ENCODE assay signal across 9 mouse cellular contexts in the genomic region with DNA sequence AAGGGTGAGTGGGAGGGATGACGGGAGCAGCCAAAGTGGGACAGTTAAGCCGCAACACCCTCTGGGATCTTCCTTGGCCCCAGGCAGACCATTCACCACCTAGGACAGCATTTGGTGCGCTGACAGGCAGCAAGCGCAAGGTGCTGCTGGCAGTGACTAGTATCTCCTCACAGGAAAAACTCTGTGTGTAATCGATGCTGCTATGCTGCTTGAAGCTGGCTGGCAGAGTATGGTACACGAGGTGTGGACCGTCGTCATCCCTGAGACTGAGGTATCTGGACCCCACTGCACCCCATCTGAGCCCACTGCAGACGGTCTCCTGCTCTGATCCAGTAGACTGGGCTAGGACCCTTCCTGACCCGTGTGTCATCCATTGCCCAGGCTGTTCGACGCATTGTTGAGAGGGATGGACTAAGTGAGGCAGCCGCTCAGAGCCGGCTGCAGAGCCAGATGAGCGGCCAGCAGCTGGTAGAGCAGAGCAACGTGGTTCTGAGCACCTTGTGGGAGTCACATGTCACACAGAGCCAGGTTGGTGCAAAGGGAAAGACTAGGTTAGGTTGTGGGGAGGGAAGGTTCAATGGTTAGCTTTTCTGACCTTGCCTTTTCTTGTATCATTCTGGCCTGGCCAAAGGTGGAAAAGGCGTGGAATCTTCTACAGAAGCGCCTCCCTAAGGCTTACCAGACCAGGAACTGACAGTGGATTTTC. TPM values are rescaled to one million over a fixed set of nuclear protein-coding genes. Genes with fewer than 3 reads are reported as not detected.
A peak's percentile ranks its signal among the peaks of the same experiment; 100 is the strongest.
DNase-seq lines count a peak whose midpoint lies in the region; ATAC-seq and TF ChIP-seq lines count a peak whose summit lies in the region.
"Had no signal": no experiment of that assay in that cellular context is flagged by ENCODE, and none has a peak within 500 bp of the region (broad histone marks: within the 10 kb centered on the region; RNA-seq: fewer than 3 reads in every experiment).

No protein-coding gene starts in this region.

- TF ChIP-seq CTCF in heart, adult 2 months (IDR thresholded peaks at IDR 0.05): no peak

- H3K27me3 ChIP-seq in heart, adult 2 months (ENCODE audit: control insufficient read depth, insufficient read depth, low read length): no peaks in the 10 kb centered on the region
- peaks cover 12% of the 10 kb centered on the region for H3K27me3 ChIP-seq in embryonic facial prominence, embryonic 10.5 days (replicated peaks; ENCODE audit: low read depth, poor library complexity, severe bottlenecking)
- peaks cover 1% of the 10 kb centered on the region; the same call in 1 of the 2 replicates for H3K27me3 ChIP-seq in hindbrain, embryonic 16.5 days (replicated peaks; ENCODE audit: control insufficient read depth, insufficient read depth, low read length)
- H3K27me3 ChIP-seq in midbrain, embryonic 11.5 days (ENCODE audit: control insufficient read depth, insufficient read depth, low read length): peaks cover 8% of the 10 kb centered on the region

- 93% methylated on average over 18 of the region's 18 CpGs for WGBS in heart, adult 2 months
- 92% methylated on average over 18 of the region's 18 CpGs for WGBS in embryonic facial prominence, embryonic 10.5 days
- 93% methylated on average over 18 of the region's 18 CpGs for WGBS in hindbrain, embryonic 16.5 days
- WGBS in midbrain, embryonic 11.5 days: 90% methylated on average over 18 of the region's 18 CpGs

- H3K36me3 ChIP-seq in heart, adult 2 months (ENCODE audit: control insufficient read depth, insufficient read depth, low read length): no peaks in the 10 kb centered on the region
- peaks cover 45% of the 10 kb centered on the region for H3K36me3 ChIP-seq in embryonic facial prominence, embryonic 10.5 days (replicated peaks)
- peaks cover 21% of the 10 kb centered on the region for H3K36me3 ChIP-seq in hindbrain, embryonic 16.5 days (ENCODE audit: control insufficient read depth, insufficient read depth, low read length)
- peaks cover 5% of the 10 kb centered on the region for H3K36me3 ChIP-seq in midbrain, embryonic 11.5 days (ENCODE audit: control insufficient read depth, insufficient read depth, low read length)

- no peak overlapping the region for H3K4me3 ChIP-seq in heart, adult 2 months
- H3K4me3 ChIP-seq in embryonic facial prominence, embryonic 10.5 days: peak overlapping the region; percentile 78
- no peak overlapping the region for H3K4me3 ChIP-seq in hindbrain, embryonic 16.5 days (ENCODE audit: low read length)
- no peak overlapping the region for H3K4me3 ChIP-seq in midbrain, embryonic 11.5 days (ENCODE audit: low read depth, low read length)

- H3K27ac ChIP-seq in heart, adult 2 months: peak overlapping the region; percentile 91; the same call in 1 of the 2 replicates
- H3K27ac ChIP-seq in embryonic facial prominence, embryonic 10.5 days (replicated peaks): no peak overlapping the region; the same call in 1 of the 2 replicates
- peak overlapping the region; percentile 86; the same call in 1 of the 2 replicates for H3K27ac ChIP-seq in hindbrain, embryonic 16.5 days (ENCODE audit: low read depth, low read length)
- H3K27ac ChIP-seq in midbrain, embryonic 11.5 days (ENCODE audit: low read depth, low read length): no peak overlapping the region

- no peak overlapping the region for H3K4me2 ChIP-seq in hindbrain, embryonic 16.5 days (ENCODE audit: low read length)
- H3K4me2 ChIP-seq in midbrain, embryonic 11.5 days: no peak overlapping the region

- H3K9ac ChIP-seq in heart, adult 2 months (ENCODE audit: low read depth, low read length): no peak overlapping the region
- H3K9ac ChIP-seq in hindbrain, embryonic 16.5 days (ENCODE audit: low read depth, low read length): no peak overlapping the region
- no peak overlapping the region for H3K9ac ChIP-seq in midbrain, embryonic 11.5 days (ENCODE audit: low read length)

- intact Hi-C loops in heart, adult 2 months (cut with DNase I): loop anchor here (2.0 to 5.0 kb wide), 2 partner anchors 33 to 357 kb away; partner anchors contain the start of genes Retreg3, Rpl27 and Tubg1
- intact Hi-C loops in heart, postnatal 10 days (cut with DNase I): no loop called here

- no peak for TF ChIP-seq EP300 in heart, adult 2 months (IDR thresholded peaks at IDR 0.05; ENCODE audit: insufficient read depth, low read depth, low read length)

- H3K4me1 ChIP-seq in heart, adult 2 months (ENCODE audit: control insufficient read depth, insufficient read depth, low read length): peaks cover 14% of the 10 kb centered on the region
- H3K4me1 ChIP-seq in embryonic facial prominence, embryonic 10.5 days: peaks cover 58% of the 10 kb centered on the region
- peaks cover 35% of the 10 kb centered on the region for H3K4me1 ChIP-seq in hindbrain, embryonic 16.5 days (ENCODE audit: control insufficient read depth, insufficient read depth, low read depth, low read length)
- peaks cover 25% of the 10 kb centered on the region for H3K4me1 ChIP-seq in midbrain, embryonic 11.5 days (ENCODE audit: control insufficient read depth, insufficient read depth, low read length)

- no peak for TF ChIP-seq POLR2A in heart, adult 2 months (IDR thresholded peaks at IDR 0.05; ENCODE audit: insufficient read depth, low read depth, low read length)

- no peak for DNase-seq in heart, adult 2 months
- no peak for DNase-seq in heart, postnatal 10 days
- peak; percentile 6 for DNase-seq in embryonic facial prominence, embryonic 10.5 days (ENCODE audit: low spot score)
- peak; percentile 28 for DNase-seq in midbrain, embryonic 11.5 days (ENCODE audit: low spot score, missing footprints)
- no peak for DNase-seq in gastrocnemius, postnatal 10 days
- DNase-seq in embryo, embryonic 11 days: no peak

- H3K79me2 ChIP-seq in heart, adult 2 months (replicated peaks; ENCODE audit: control insufficient read depth, insufficient read depth, low read length): no peaks in the 10 kb centered on the region

- ATAC-seq in hindbrain, embryonic 16.5 days: no peak
- ATAC-seq in midbrain, embryonic 11.5 days (ENCODE audit: low FRiP score): no peak
- ATAC-seq in erythroid progenitor cell, adult 5-6 weeks (replicated peaks; ENCODE audit: low FRiP score, poor library complexity, severe bottlenecking): no peak

- H3K9me3 ChIP-seq in embryonic facial prominence, embryonic 10.5 days: no peaks in the 10 kb centered on the region
- no peaks in the 10 kb centered on the region for H3K9me3 ChIP-seq in hindbrain, embryonic 16.5 days (ENCODE audit: control insufficient read depth, low read length)
- H3K9me3 ChIP-seq in midbrain, embryonic 11.5 days (ENCODE audit: control insufficient read depth, low read length): no peaks in the 10 kb centered on the region

RNA-seq across cellular contexts. Expression of gene Mlx, which starts 1.3 kb away (rescaled TPM):
- total RNA-seq in heart, adult 2 months (2021): 10 to 100 TPM; 18.1 to 21.3 TPM
- 23.0 and 45.2 TPM in 2 replicates for polyA plus RNA-seq in heart, adult 2 months (2012; rRNA removed)
- total RNA-seq in heart, postnatal 10 days (2021): 10 to 100 TPM; 14.1 to 18.1 TPM
- 40.6 and 41.0 TPM in 2 replicates for polyA plus RNA-seq in embryonic facial prominence, embryonic 10.5 days (2016; fragmentation: Nextera tagmentation; extraction: Ambion mirVana)
- 91.5 and 101 TPM in 2 replicates for polyA plus RNA-seq in hindbrain, embryonic 16.5 days (2015; fragmentation: Nextera tagmentation; extraction: Ambion mirVana)
- polyA plus RNA-seq in midbrain, embryonic 11.5 days (2014; fragmentation: Nextera tagmentation; extraction: Ambion mirVana): 38.0 and 47.0 TPM in 2 replicates
- 36.0 and 43.6 TPM in 2 replicates for total RNA-seq in erythroid progenitor cell, adult 5-6 weeks (2015; ENCODE audit: low replicate concordance)
- 16.8 and 26.4 TPM in 2 replicates for total RNA-seq in erythroid progenitor cell, adult 5-6 weeks (2017; ENCODE audit: low replicate concordance)
- total RNA-seq in gastrocnemius, postnatal 10 days (2021): 10 to 100 TPM; 10.7 to 12.2 TPM

RNA-seq across cellular contexts. Expression of gene Coasy, which starts 3.4 kb away (rescaled TPM):
- total RNA-seq in heart, adult 2 months (2021): 10 to 100 TPM; 15.8 to 17.5 TPM
- 22.1 and 24.6 TPM in 2 replicates for polyA plus RNA-seq in heart, adult 2 months (2012; rRNA removed)
- 10 to 100 TPM; 18.7 to 21.4 TPM for total RNA-seq in heart, postnatal 10 days (2021)
- polyA plus RNA-seq in embryonic facial prominence, embryonic 10.5 days (2016; fragmentation: Nextera tagmentation; extraction: Ambion mirVana): 48.7 and 51.1 TPM in 2 replicates
- polyA plus RNA-seq in hindbrain, embryonic 16.5 days (2015; fragmentation: Nextera tagmentation; extraction: Ambion mirVana): 42.5 and 45.9 TPM in 2 replicates
- polyA plus RNA-seq in midbrain, embryonic 11.5 days (2014; fragmentation: Nextera tagmentation; extraction: Ambion mirVana): 53.2 and 53.3 TPM in 2 replicates
- 2.5 and 3.8 TPM in 2 replicates for total RNA-seq in erythroid progenitor cell, adult 5-6 weeks (2015; ENCODE audit: low replicate concordance)
- 1.7 and 6.8 TPM in 2 replicates for total RNA-seq in erythroid progenitor cell, adult 5-6 weeks (2017; ENCODE audit: low replicate concordance)
- total RNA-seq in gastrocnemius, postnatal 10 days (2021): 10 to 100 TPM; 10.7 to 11.7 TPM

RNA-seq across cellular contexts. Expression of gene Hsd17b1, which starts 7.6 kb away (rescaled TPM):
- total RNA-seq in heart, adult 2 months (2021): under 1 TPM; 0.47 to 0.70 TPM
- polyA plus RNA-seq in heart, adult 2 months (2012; rRNA removed): 0.32 and 0.55 TPM in 2 replicates
- under 1 TPM in 1 of 2 experiments, not detected in 1; 0.45 TPM for total RNA-seq in heart, postnatal 10 days (2021)
- 0.21 TPM in 1 of 2 replicates, not detected in the other for polyA plus RNA-seq in embryonic facial prominence, embryonic 10.5 days (2016; fragmentation: Nextera tagmentation; extraction: Ambion mirVana)
- 0.26 and 0.50 TPM in 2 replicates for polyA plus RNA-seq in hindbrain, embryonic 16.5 days (2015; fragmentation: Nextera tagmentation; extraction: Ambion mirVana)
- polyA plus RNA-seq in midbrain, embryonic 11.5 days (2014; fragmentation: Nextera tagmentation; extraction: Ambion mirVana): 0.10 TPM in 1 of 2 replicates, not detected in the other
- total RNA-seq in erythroid progenitor cell, adult 5-6 weeks (2015; ENCODE audit: low replicate concordance): 2.2 TPM in 1 of 2 replicates, not detected in the other
- total RNA-seq in erythroid progenitor cell, adult 5-6 weeks (2017; ENCODE audit: low replicate concordance): 0.26 TPM in 1 of 2 replicates, not detected in the other
- total RNA-seq in gastrocnemius, postnatal 10 days (2021): under 1 TPM; 0.23 to 0.25 TPM
- polyA plus RNA-seq: neural tube, embryonic 11.5 days had no signal

RNA-seq across cellular contexts. Expression of gene Psmc3ip, which starts 9.5 kb away (rescaled TPM):
- 1 to 10 TPM; 1.6 to 2.7 TPM for total RNA-seq in heart, adult 2 months (2021)
- polyA plus RNA-seq in heart, adult 2 months (2012; rRNA removed): 1.1 and 1.3 TPM in 2 replicates
- 1 to 10 TPM; 5.0 to 5.6 TPM for total RNA-seq in heart, postnatal 10 days (2021)
- 69.5 and 72.3 TPM in 2 replicates for polyA plus RNA-seq in embryonic facial prominence, embryonic 10.5 days (2016; fragmentation: Nextera tagmentation; extraction: Ambion mirVana)
- 17.9 and 19.0 TPM in 2 replicates for polyA plus RNA-seq in hindbrain, embryonic 16.5 days (2015; fragmentation: Nextera tagmentation; extraction: Ambion mirVana)
- polyA plus RNA-seq in midbrain, embryonic 11.5 days (2014; fragmentation: Nextera tagmentation; extraction: Ambion mirVana): 57.0 and 64.8 TPM in 2 replicates
- 5.9 and 7.9 TPM in 2 replicates for total RNA-seq in erythroid progenitor cell, adult 5-6 weeks (2015; ENCODE audit: low replicate concordance)
- 13.2 and 29.0 TPM in 2 replicates for total RNA-seq in erythroid progenitor cell, adult 5-6 weeks (2017; ENCODE audit: low replicate concordance)
- 1 to 10 TPM; 2.8 to 4.0 TPM for total RNA-seq in gastrocnemius, postnatal 10 days (2021)

RNA-seq across cellular contexts. Expression of gene Naglu, which starts 16.0 kb away (rescaled TPM):
- total RNA-seq in heart, adult 2 months (2021): 1 to 10 TPM; 7.4 to 8.3 TPM
- 11.0 and 14.3 TPM in 2 replicates for polyA plus RNA-seq in heart, adult 2 months (2012; rRNA removed)
- 1 to 10 TPM; 9.9 to 10.0 TPM for total RNA-seq in heart, postnatal 10 days (2021)
- 7.4 and 8.9 TPM in 2 replicates for polyA plus RNA-seq in embryonic facial prominence, embryonic 10.5 days (2016; fragmentation: Nextera tagmentation; extraction: Ambion mirVana)
- polyA plus RNA-seq in hindbrain, embryonic 16.5 days (2015; fragmentation: Nextera tagmentation; extraction: Ambion mirVana): 13.8 and 13.9 TPM in 2 replicates
- 6.0 and 6.9 TPM in 2 replicates for polyA plus RNA-seq in midbrain, embryonic 11.5 days (2014; fragmentation: Nextera tagmentation; extraction: Ambion mirVana)
- total RNA-seq in erythroid progenitor cell, adult 5-6 weeks (2015; ENCODE audit: low replicate concordance): 2.2 and 3.8 TPM in 2 replicates
- total RNA-seq in erythroid progenitor cell, adult 5-6 weeks (2017; ENCODE audit: low replicate concordance): 4.5 and 9.9 TPM in 2 replicates
- total RNA-seq in gastrocnemius, postnatal 10 days (2021): 10 to 100 TPM in 1 of 2 experiments, 1 to 10 TPM in 1; 9.2 to 11.6 TPM

Comparison
In these comparisons a context has a peak if more than half of its experiments do, and no peak if none do; other contexts are left out.
1. DNase-seq: peak in embryonic facial prominence, embryonic 10.5 days (single experiment) and midbrain, embryonic 11.5 days (single experiment); none in heart, adult 2 months (0 of 2), heart, postnatal 10 days (0 of 2), gastrocnemius, postnatal 10 days (single experiment) and embryo, embryonic 11 days (single experiment).
2. H3K27ac ChIP-seq: peak in heart, adult 2 months (single experiment) and hindbrain, embryonic 16.5 days (single experiment); none in embryonic facial prominence, embryonic 10.5 days (single experiment) and midbrain, embryonic 11.5 days (single experiment).